8 mouse cellular contexts compared by ENCODE assay signal in the genomic region with DNA sequence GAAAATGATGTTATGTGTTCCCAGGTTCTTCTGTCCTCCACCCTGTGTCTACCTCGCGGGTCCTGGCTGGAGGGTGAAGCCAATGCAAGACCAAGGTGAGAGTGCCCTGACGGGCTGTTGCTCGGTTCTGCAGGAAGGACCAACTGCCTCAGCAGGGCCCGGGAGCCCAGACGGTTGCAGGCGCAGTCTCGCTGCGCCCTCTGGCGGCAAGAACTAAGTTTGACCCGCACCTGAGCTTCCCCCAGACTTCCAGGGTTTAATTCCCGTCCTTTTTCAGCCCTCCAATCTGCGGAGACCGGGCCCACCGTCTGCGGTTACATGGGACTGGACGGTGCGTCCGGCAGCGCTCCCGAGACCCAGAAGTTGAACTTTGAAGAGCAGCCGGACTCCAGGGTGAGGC. TPM values are rescaled to one million over a fixed set of nuclear protein-coding genes. Genes with fewer than 3 reads are reported as not detected.
DNase-seq lines count a peak whose midpoint lies in the region; ATAC-seq lines count a peak whose summit lies in the region.

No protein-coding gene starts in this region.

- H3K4me2 ChIP-seq in neural tube, embryonic 14.5 days (ENCODE audit: low read depth, low read length) = no peak overlapping the region

- H3K4me3 ChIP-seq in neural tube, embryonic 14.5 days (ENCODE audit: low read depth, low read length) = no peak overlapping the region

- peak; percentile 61 for ATAC-seq in common myeloid progenitor, adult 5-6 weeks (replicated peaks; ENCODE audit: low read depth, poor library complexity, severe bottlenecking)
- 0 out of 2 replicates have a peak, but pooled peaks have one; percentile 31 for ATAC-seq in neural tube, embryonic 14.5 days (ENCODE audit: low read depth)

- no peaks in the 10 kb centered on the region for H3K36me3 ChIP-seq in neural tube, embryonic 14.5 days (ENCODE audit: control insufficient read depth, insufficient read depth, low read length)

- H3K27me3 ChIP-seq in neural tube, embryonic 14.5 days (ENCODE audit: control insufficient read depth, insufficient read depth, low read length) = peaks cover 47% of the 10 kb centered on the region

- H3K9me3 ChIP-seq in neural tube, embryonic 14.5 days (ENCODE audit: control insufficient read depth, low read length) = no peaks in the 10 kb centered on the region

- intact Hi-C loops in gastrocnemius, postnatal 36 days (cut with DNase I) = loop anchor here (5.0 kb wide), 1 partner anchor 305 kb away; no protein-coding TSS in a partner anchor

- peaks cover 7% of the 10 kb centered on the region; the same call in 1 of the 2 replicates for H3K4me1 ChIP-seq in neural tube, embryonic 14.5 days (ENCODE audit: control insufficient read depth, insufficient read depth, low read length)

- no peak overlapping the region for H3K27ac ChIP-seq in neural tube, embryonic 14.5 days (ENCODE audit: low read depth, low read length)

- WGBS in neural tube, embryonic 14.5 days = under 1% methylated on average over 22 of the region's 22 CpGs

- no peak overlapping the region for H3K9ac ChIP-seq in neural tube, embryonic 14.5 days (replicated peaks; ENCODE audit: low read depth, low read length)

- DNase-seq in A20 (ENCODE audit: low read depth, low spot score) = peak; percentile 59
- DNase-seq in NIH3T3 (ENCODE audit: low read depth) = peak; percentile 91
- peak; percentile 44 to 58 for DNase-seq in gastrocnemius, postnatal 36 days
- DNase-seq in kidney, adult 18-20 months = peak; percentile 76
- peak; percentile 60 for DNase-seq in liver
- peak; percentile 41 for DNase-seq in thymus, postnatal 25 days

RNA-seq across cellular contexts. Expression of a gene that starts 2.7 kb away (rescaled TPM):
- not detected in 2 replicates for total RNA-seq in common myeloid progenitor, adult 5-6 weeks (2017)
- 1 to 10 TPM; 1.5 to 1.7 TPM for total RNA-seq in gastrocnemius, postnatal 36 days (2021)
- polyA plus RNA-seq in neural tube, embryonic 14.5 days (2014; fragmentation: Nextera tagmentation; extraction: Ambion mirVana) = 0.36 and 0.82 TPM in 2 replicates

RNA-seq across cellular contexts. Expression of a gene that starts 4.8 kb away (rescaled TPM):
- total RNA-seq in common myeloid progenitor, adult 5-6 weeks (2017) = not detected in 2 replicates
- not detected for total RNA-seq in gastrocnemius, postnatal 36 days (2021)
- 0.11 and 0.17 TPM in 2 replicates for polyA plus RNA-seq in neural tube, embryonic 14.5 days (2014; fragmentation: Nextera tagmentation; extraction: Ambion mirVana)

RNA-seq across cellular contexts. Expression of a gene that starts 18.8 kb away (rescaled TPM):
- total RNA-seq in common myeloid progenitor, adult 5-6 weeks (2017) = 10.1 and 10.4 TPM in 2 replicates
- total RNA-seq in gastrocnemius, postnatal 36 days (2021) = 1 to 10 TPM in 1 of 2 experiments, not detected in 1; 1.1 TPM
- not detected in 2 replicates for polyA plus RNA-seq in neural tube, embryonic 14.5 days (2014; fragmentation: Nextera tagmentation; extraction: Ambion mirVana)

RNA-seq across cellular contexts. Expression of a gene that starts 36.0 kb away (rescaled TPM):
- 0.05 TPM in 1 of 2 replicates, not detected in the other for total RNA-seq in common myeloid progenitor, adult 5-6 weeks (2017)
- total RNA-seq in gastrocnemius, postnatal 36 days (2021) = 10 to 100 TPM; 36.5 to 50.3 TPM
- 3.6 and 7.1 TPM in 2 replicates for polyA plus RNA-seq in neural tube, embryonic 14.5 days (2014; fragmentation: Nextera tagmentation; extraction: Ambion mirVana)

RNA-seq across cellular contexts. Expression of a gene that starts 49.1 kb away (rescaled TPM):
- total RNA-seq in common myeloid progenitor, adult 5-6 weeks (2017) = 8.9 and 13.4 TPM in 2 replicates
- total RNA-seq in gastrocnemius, postnatal 36 days (2021) = 10 to 100 TPM; 17.2 to 20.3 TPM
- polyA plus RNA-seq in neural tube, embryonic 14.5 days (2014; fragmentation: Nextera tagmentation; extraction: Ambion mirVana) = 88.9 and 96.3 TPM in 2 replicates

Comparison
In these comparisons a context has a peak if more than half of its experiments do, and no peak if none do; other contexts are left out.
1. DNase-seq: peak in every context shown above with its lines; median percentile 91 in NIH3T3; 76 in kidney, adult 18-20 months; 60 in liver; 59 in A20; 51 in gastrocnemius, postnatal 36 days; 41 in thymus, postnatal 25 days.